Mouse (Mus musculus) urinary bladder, postnatal 4 days (tissue): ENCODE data around the gene Tspan9.
A peak's percentile ranks its signal among the peaks of the same experiment; 100 is the strongest.

Source experiments
- DNase-seq, 2 experiments: peaks; one replicate each; pipeline ENCODE4 v3.0.0; 2021 to 2022; ENCODE audit warnings: low spot score in 2 of 2

Gene Tspan9

DNA sequence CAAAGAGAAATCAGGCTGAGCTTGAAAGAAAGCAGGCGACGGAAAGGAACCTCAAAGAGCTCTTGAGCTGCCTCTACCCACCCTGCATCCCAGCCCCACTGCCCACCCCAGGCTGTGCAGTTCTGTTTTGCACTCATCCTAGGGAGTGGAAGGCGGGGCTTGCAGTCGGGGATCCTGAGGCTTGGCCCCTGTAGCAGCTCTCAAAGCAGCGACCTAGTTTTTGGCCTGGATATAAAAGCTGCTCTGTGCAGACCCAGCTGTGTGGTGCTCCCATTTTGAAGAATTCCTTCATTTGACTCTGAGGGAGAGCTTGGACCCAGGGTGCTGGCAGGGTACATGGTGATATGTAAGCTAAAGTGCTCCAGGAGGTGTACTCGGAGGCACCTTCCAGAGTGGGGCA, 218.6 kb downstream of the Tspan9 start:
- DNase-seq = no peak

GRCm38 (mm10) chr6:127923296-127923695, 220.1 kb downstream of the Tspan9 start:
- DNase-seq = no peak

DNA sequence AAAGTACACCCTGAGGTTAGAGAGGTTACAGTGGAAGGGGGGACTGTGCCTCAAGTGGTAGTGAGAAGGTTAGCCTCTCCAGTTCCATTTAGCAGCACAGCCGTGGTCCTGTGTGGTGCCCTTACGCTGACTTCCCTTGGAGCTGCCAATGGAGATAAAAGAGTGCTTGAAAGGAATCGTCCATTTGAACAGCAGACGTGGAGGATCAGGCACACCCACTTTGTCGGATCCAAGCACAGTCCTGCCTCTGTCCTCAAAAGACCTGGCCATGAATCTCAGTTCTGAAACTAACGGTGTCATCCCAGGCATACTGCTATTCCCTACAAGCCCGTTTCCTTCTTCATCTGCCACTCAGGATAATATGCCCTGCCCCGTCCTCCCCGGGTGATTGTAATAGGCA, 221.4 kb downstream of the Tspan9 start:
- no peak for DNase-seq

DNA sequence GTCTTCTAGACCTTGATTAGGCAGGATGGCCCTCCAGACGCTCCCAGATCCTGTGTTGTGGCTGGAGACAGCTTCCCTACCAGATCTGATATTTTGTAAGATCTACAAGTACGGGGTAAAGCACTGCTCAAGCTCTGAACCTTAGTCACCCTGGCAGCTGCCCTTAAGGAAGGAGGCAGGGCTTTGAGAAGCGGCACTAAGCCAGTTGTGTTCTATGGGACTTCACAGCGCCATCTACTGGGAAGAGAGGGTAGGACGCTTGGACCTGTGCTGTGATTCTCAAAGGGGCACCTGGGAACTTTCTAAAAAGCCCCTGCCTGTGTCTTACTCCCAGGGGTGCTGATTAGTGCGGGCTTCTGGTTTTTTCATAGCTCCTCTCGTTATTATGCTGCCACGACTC, 222.7 kb downstream of the Tspan9 start:
- DNase-seq = peak; percentile 57 to 78

GRCm38 (mm10) chr6:127919491-127919890, 223.9 kb downstream of the Tspan9 start:
- no peak for DNase-seq

GRCm38 (mm10) chr6:127917712-127918111, 225.7 kb downstream of the Tspan9 start:
- DNase-seq = no peak

DNA sequence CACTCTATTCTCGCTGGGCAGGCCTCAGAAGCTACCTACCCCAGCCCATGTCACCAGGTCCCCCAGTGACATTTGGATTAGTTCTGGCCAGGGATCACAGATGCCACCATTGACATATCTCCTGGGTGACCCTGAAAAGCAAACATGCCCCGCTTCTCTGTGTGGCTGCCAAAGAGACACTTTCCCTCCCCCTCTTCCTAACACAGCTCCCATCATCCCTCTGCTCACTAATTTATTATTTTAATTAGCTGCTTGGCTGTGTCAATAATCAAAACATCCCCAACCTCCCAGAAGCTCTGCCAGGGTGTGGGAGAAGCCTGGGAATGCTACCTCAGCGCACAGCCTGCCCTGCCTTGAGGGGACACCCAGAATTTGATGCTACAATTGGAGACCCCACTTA, 226.4 kb downstream of the Tspan9 start:
- no peak for DNase-seq

GRCm38 (mm10) chr6:127912938-127913337, 230.5 kb downstream of the Tspan9 start:
- DNase-seq = no peak

- no peak for DNase-seq
These were observed 231.7 kb downstream of the Tspan9 start for GRCm38 (mm10) chr6:127911687-127912086.
